Mouse (Mus musculus): ENCODE data around the gene Gjb6. TPM values are rescaled to one million over a fixed set of nuclear protein-coding genes. Genes with fewer than 3 reads are reported as not detected.

Gene Gjb6
- polyA plus RNA-seq, 1 experiment = 12.5 TPM

DNA sequence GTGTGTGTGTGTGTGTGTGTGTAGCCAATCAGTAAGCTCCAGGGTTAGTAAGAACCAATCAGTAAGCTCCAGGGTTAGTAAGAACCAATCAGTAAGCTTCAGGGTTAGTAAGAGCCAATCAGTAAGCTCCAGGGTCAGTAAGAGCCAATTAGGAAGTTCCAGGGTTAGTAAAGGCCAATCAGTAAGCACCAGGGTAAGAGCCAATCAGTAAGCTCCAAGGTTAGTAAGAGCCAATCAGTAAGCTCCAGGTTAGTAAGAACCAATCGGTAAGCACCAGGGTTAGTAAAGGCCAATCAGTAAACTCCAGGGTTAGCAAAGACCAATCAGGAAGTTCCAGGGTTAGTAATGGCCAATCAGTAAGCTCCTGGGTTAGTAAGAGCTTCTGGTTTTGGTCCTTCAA, 50.5 kb downstream of the Gjb6 start:
- DNase-seq (ENCODE audit: low read depth) = no peak
- no peak for TF ChIP-seq CTCF (IDR thresholded peaks at IDR 0.05; ENCODE audit: borderline replicate concordance, extremely low read depth, insufficient read depth, insufficient read length)
- no peak for TF ChIP-seq POLR2A (IDR thresholded peaks at IDR 0.05; ENCODE audit: borderline replicate concordance, extremely low read depth, insufficient read depth, insufficient read length, poor library complexity, severe bottlenecking)

GRCm38 (mm10) chr14:57075537-57075936, 57.9 kb downstream of the Gjb6 start:
- no peak for DNase-seq (ENCODE audit: low read depth)
- no peak for TF ChIP-seq CTCF (IDR thresholded peaks at IDR 0.05; ENCODE audit: borderline replicate concordance, extremely low read depth, insufficient read depth, insufficient read length)
- TF ChIP-seq POLR2A (IDR thresholded peaks at IDR 0.05; ENCODE audit: borderline replicate concordance, extremely low read depth, insufficient read depth, insufficient read length, poor library complexity, severe bottlenecking) = no peak

Other genes with a start within 250 kb of the Gjb6 start
- 48.6 and 73.9 TPM in 2 replicates for gene Zmym2, start 247.0 kb downstream of the Gjb6 start, polyA plus RNA-seq (2012; rRNA removed)
- gene Gja3, start 75.5 kb downstream of the Gjb6 start, polyA plus RNA-seq (2012; rRNA removed) = 0.14 and 0.15 TPM in 2 replicates
- 5.6 and 13.6 TPM in 2 replicates for gene Gjb2, start 28.9 kb downstream of the Gjb6 start, polyA plus RNA-seq (2012; rRNA removed)
- gene Gm4491, start 17.7 kb downstream of the Gjb6 start, polyA plus RNA-seq (2012; rRNA removed) = not detected in 2 replicates